Mouse (Mus musculus) embryonic facial prominence, embryonic 14.5 days (tissue): ENCODE measurements around the gene Calr3. TPM values are rescaled to one million over a fixed set of nuclear protein-coding genes. Genes with fewer than 3 reads are reported as not detected.

Experiments used
- ATAC-seq: fragments of 200-750 bp; cut with Nextera tagmentation; 2 replicates; pipeline ENCODE4 v1.8.0; 2017; ENCODE audit warnings: low read depth, moderate number of reproducible peaks, moderate TSS enrichment
- DNase-seq: peaks from one replicate; pipeline ENCODE4 v3.0.0-alpha.2; 2015; ENCODE audit warnings: low spot score
- H3K27ac ChIP-seq: fragments of 300-500 bp; sonication (generic); replicated peaks from 2 replicates; pipeline ENCODE4 v1.5.1; 2014; ENCODE audit warnings: low read depth, mild to moderate bottlenecking, low read length, moderate library complexity
- H3K27me3 ChIP-seq: fragments of 300-500 bp; sonication (generic); replicated peaks from 2 replicates; pipeline ENCODE4 v1.6.1; 2014; ENCODE audit warnings: low read length; ENCODE audit not compliant: control insufficient read depth, insufficient read depth
- H3K36me3 ChIP-seq: fragments of 300-500 bp; sonication (generic); 2 replicates; pipeline ENCODE4 v1.6.1; 2014; ENCODE audit warnings: low read length, mixed read lengths; ENCODE audit not compliant: control insufficient read depth, insufficient read depth
- H3K4me1 ChIP-seq: fragments of 300-500 bp; sonication (generic); 2 replicates; pipeline ENCODE4 v1.6.1; 2014; ENCODE audit warnings: antibody characterized with exemption, low read length; ENCODE audit not compliant: control insufficient read depth, insufficient read depth
- H3K4me2 ChIP-seq: fragments of 300-500 bp; sonication (generic); 2 replicates; pipeline ENCODE4 v1.6.1; 2014; ENCODE audit warnings: low read depth, mild to moderate bottlenecking, low read length, moderate library complexity, mixed read lengths
- H3K4me3 ChIP-seq: fragments of 300-500 bp; sonication (generic); 2 replicates; pipeline ENCODE4 v1.5.1; 2014; ENCODE audit warnings: low read depth, mild to moderate bottlenecking, low read length
- H3K9ac ChIP-seq: fragments of 300-500 bp; sonication (generic); 2 replicates; pipeline ENCODE4 v1.6.1; 2014; ENCODE audit warnings: low read depth, mild to moderate bottlenecking, low read length, moderate library complexity, mixed read lengths
- H3K9me3 ChIP-seq: fragments of 300-500 bp; sonication (generic); 2 replicates; pipeline ENCODE4 v1.6.1; 2016; ENCODE audit warnings: low read length; ENCODE audit not compliant: control insufficient read depth
- WGBS: fragments of 180-500 bp; shearing (Covaris S2); extraction: QIAGEN DNeasy Blood & Tissue Kit; methylation state at CpG from one replicate; pipeline ENCODE4 v1.1.7; 2014; 5-methylcytosine and 5-hydroxymethylcytosine counted together
- polyA plus RNA-seq: library from polyadenylated mRNA; unstranded; fragments of >200 nt; fragmentation: Nextera tagmentation; extraction: Ambion mirVana; gene quantifications from 2 replicates; pipeline ENCODE4 v1.2.1, GENCODE M21; 2014

Calr3 gene
- polyA plus RNA-seq, 1 experiment from 2014 or later: 1.7 TPM

DNA sequence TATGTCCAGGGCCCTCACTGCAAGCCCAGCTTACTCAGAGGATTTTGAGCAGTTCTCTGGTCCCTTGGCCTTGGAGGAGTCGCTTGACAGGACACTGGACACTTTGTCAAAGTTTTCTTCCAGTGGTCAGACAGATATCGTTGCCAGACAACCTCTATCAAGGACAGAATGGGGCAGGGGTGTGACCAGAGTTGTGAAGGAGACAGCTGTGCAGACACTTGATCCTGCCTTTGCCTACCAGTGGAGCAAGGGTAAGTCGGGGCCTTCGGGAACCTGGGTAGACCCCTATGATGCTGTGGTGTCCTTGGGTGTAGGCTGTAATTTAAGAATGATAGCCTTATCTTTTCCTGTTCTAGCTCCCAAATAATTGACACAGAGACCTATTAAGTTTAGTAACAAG is 11.6 kb upstream of the Calr3 start:
- H3K9ac ChIP-seq: no peak overlapping the region
- H3K27me3 ChIP-seq: no peaks in the 10 kb centered on the region
- H3K4me2 ChIP-seq: no peak overlapping the region
- no peaks in the 10 kb centered on the region for H3K4me1 ChIP-seq
- 0 out of 2 replicates have a peak, but pooled peaks cover 4% of the 10 kb centered on the region for H3K9me3 ChIP-seq
- no peak overlapping the region for H3K27ac ChIP-seq
- no peak for ATAC-seq
- WGBS: 91% methylated on average over 4 of the region's 4 CpGs
- H3K36me3 ChIP-seq: peaks cover 78% of the 10 kb centered on the region
- H3K4me3 ChIP-seq: no peak overlapping the region
- DNase-seq: no peak

DNA sequence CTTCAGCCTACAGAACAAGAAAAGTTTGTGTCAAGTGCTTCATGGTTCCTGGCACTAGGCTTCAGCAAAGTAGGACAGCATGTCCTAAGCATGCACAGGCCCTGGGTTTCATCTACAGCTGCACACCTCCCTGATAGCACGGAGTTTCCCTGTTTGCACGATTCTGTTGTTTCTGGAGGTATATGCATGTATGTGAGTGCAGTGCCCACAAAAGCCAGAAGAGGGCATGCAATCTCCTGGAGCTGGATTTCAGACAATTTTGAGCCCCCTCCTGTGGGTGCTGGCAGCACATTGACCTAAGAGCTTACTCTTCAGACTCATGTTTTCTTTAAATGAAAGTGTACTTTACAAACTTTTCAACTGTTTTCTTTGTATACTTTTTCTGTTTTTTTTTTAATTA is 10.2 kb upstream of the Calr3 start:
- no peak for DNase-seq
- no peak overlapping the region for H3K27ac ChIP-seq
- no peak for ATAC-seq
- no peak overlapping the region for H3K9ac ChIP-seq
- 0 out of 2 replicates have a peak, but pooled peaks cover 4% of the 10 kb centered on the region for H3K9me3 ChIP-seq
- 93% methylated on average over 2 of the region's 2 CpGs for WGBS
- no peak overlapping the region for H3K4me2 ChIP-seq
- peaks cover 78% of the 10 kb centered on the region for H3K36me3 ChIP-seq
- H3K4me3 ChIP-seq: no peak overlapping the region
- H3K27me3 ChIP-seq: no peaks in the 10 kb centered on the region
- no peaks in the 10 kb centered on the region for H3K4me1 ChIP-seq

DNA sequence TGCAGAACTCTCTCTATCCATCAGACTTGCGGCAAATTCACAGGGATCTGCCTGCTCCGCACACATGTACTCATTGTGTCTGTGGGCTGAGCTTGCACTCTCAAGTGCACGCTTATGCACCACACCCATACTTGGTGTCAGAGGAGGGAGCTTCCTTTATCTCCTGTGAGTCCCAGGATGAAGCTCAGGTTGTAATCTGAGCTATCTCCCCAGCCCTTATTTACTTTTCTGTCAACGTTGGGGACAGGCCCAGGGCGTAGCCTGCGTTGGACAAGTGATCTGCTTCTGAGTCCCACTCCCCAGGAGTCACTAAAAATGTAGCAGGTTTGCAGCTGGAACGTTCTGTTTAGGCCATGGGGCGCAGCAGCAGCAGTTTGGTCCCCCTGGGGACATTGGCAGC is 7.8 kb upstream of the Calr3 start:
- Histone ChIP-seq H3K4me1 (no peaks in the 10 kb centered on the region), H3K27me3 (no peaks in the 10 kb centered on the region), H3K4me3 (no peak overlapping the region), H3K9me3 (0 out of 2 replicates have a peak, but pooled peaks cover 8% of the 10 kb centered on the region), H3K4me2 (no peak overlapping the region), H3K9ac (no peak overlapping the region), H3K36me3 (peaks cover 76% of the 10 kb centered on the region), H3K27ac (no peak overlapping the region)
- WGBS: 80% methylated on average over 8 of the region's 8 CpGs
- no peak for DNase-seq
- no peak for ATAC-seq

DNA sequence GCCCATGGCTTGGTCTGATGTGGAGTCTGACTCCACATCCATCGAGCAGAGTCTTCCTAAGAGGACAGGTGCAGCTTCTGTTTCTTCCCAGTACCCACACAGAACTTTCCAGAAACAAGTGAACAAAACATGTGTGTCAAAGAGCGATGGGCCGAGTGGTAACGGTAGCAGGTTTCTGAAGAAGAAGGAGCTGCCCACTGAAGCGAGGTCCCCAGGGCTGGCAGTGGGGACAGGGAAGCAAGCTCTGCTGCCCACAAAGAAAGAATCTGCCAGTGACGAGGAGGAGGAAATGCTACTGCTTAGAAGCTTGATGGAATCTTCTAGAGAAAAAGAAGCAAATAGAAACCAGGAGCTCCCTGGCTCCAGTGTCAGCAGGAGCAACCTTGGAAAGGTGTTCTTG is 1.4 kb upstream of the Calr3 start:
- Histone ChIP-seq H3K4me2 (no peak overlapping the region), H3K4me3 (no peak overlapping the region), H3K9ac (no peak overlapping the region; the same call in 1 of the 2 replicates), H3K36me3 (peaks cover 22% of the 10 kb centered on the region), H3K4me1 (no peaks in the 10 kb centered on the region), H3K27me3 (no peaks in the 10 kb centered on the region), H3K27ac (no peak overlapping the region), H3K9me3 (0 out of 2 replicates have a peak, but pooled peaks cover 5% of the 10 kb centered on the region)
- no peak for DNase-seq
- ATAC-seq: no peak
- WGBS: 96% methylated on average over 6 of the region's 6 CpGs

DNA sequence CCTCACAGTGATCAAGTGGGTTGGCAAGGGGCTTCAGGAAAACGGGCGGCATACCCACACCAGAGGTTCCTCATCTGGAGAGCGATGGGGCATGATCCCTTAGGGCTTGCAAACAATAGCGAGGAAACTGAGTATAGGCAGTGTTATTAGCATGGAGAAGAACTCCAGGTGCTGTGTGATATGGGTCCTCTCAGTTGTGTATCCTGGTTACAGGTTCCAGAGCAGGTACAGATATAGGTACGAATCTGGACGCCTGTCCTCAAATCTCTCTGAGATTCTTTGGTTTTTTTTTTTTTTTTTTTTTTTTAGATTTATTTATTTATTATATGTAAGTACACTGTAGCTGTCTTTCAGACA is 302 bp upstream of the Calr3 start:
- Histone ChIP-seq H3K4me3 (peak overlapping the region; percentile 45), H3K4me1 (no peaks in the 10 kb centered on the region), H3K9me3 (0 out of 2 replicates have a peak, but pooled peaks cover 5% of the 10 kb centered on the region), H3K27ac (peak overlapping the region; percentile 22; the same call in 1 of the 2 replicates), H3K27me3 (no peaks in the 10 kb centered on the region), H3K9ac (peak overlapping the region; percentile 72), H3K4me2 (peak overlapping the region; percentile 83), H3K36me3 (peaks cover 11% of the 10 kb centered on the region)
- ATAC-seq (peak; percentile 45), DNase-seq (no peak)
- WGBS: 35% methylated on average over 6 of the region's 6 CpGs

DNA sequence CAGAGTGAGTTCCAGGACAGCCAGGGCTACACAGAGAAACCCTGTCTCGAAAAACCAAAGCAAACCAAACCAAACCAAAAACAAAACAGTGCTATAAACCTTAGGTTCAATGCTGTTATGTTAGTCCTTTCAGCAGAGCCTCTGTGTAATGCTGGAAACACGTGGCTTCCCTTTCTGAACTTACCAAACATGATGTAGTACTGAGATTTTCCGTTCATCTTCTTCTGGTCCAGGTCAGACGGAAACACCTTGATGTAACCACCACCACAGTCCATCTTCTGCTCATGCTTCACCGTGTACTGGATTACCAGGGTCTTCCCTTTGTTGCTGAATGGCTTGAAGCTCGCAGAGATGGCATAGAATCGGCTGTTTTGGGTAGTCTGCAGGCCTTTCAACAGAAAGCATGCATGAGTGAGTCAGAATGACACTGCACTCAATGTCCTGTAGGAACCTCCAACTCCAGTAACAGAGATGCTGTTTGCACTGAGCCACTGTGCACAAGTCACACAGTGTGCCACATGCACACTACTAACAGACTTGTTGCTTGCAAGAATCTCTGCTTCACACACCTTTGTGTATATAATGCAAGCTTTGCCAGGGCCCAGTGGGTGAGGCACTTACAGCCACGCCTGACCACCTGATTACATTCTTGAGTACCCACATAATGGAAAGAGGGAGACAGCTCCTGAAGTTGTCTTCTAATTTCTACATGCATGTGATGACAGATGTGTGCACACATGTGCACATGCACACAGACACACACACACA is 5.2 kb downstream of the Calr3 start:
- no peaks in the 10 kb centered on the region for H3K4me1 ChIP-seq
- no peak overlapping the region for H3K9ac ChIP-seq
- 77% methylated on average over 8 of the region's 8 CpGs for WGBS
- H3K4me2 ChIP-seq: no peak overlapping the region
- no peak for DNase-seq
- H3K27ac ChIP-seq: no peak overlapping the region
- no peaks in the 10 kb centered on the region for H3K9me3 ChIP-seq
- no peaks in the 10 kb centered on the region for H3K27me3 ChIP-seq
- H3K36me3 ChIP-seq: no peaks in the 10 kb centered on the region
- H3K4me3 ChIP-seq: no peak overlapping the region
- no peak for ATAC-seq

DNA sequence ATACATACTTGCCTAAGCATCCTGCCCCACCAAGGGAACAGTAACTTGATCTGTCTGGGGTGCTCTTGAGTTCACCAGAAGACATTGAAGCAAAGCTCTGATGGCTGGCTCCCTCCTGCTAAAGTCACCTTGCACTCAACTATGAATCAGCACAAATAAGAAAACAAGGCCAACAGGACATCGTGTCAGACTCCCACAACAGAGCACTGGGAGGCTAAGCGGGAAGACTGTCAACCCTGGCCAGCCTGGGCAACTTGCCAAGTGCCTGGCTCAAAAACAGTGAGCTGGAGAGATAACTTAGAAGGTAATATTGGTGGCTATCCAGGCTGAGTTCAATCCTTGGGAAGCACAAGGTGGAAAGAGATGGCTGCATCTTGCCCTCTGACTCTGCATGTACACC is 8.7 kb downstream of the Calr3 start:
- no peaks in the 10 kb centered on the region for H3K9me3 ChIP-seq
- H3K27ac ChIP-seq: no peak overlapping the region
- 44% methylated on average over 2 of the region's 2 CpGs for WGBS
- H3K4me1 ChIP-seq: no peaks in the 10 kb centered on the region
- H3K27me3 ChIP-seq: no peaks in the 10 kb centered on the region
- peak; percentile 3 for DNase-seq
- H3K36me3 ChIP-seq: no peaks in the 10 kb centered on the region
- no peak overlapping the region for H3K4me3 ChIP-seq
- no peak for ATAC-seq
- no peak overlapping the region for H3K9ac ChIP-seq
- H3K4me2 ChIP-seq: no peak overlapping the region

DNA sequence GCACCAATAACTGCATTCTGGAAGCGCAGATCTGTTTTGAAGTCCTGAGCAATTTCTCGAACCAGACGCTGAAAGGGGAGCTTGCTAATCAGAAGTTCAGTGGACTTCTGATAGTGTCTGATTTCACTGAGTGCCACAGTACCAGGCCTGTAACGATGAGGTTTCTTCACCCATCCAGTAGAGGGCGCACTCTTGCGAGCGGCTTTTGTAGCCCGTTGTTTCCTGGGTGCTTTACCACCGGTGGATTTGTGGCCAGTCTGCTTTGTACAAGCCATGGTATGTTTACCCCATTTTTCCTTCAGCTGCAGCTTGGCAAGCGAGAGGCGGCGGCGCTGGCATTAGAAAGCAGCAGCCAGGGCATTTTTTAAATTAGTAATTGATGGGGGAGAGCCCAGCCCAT is 14.0 kb downstream of the Calr3 start:
- Histone ChIP-seq H3K4me2 (no peak overlapping the region), H3K9ac (no peak overlapping the region), H3K27me3 (no peaks in the 10 kb centered on the region), H3K27ac (no peak overlapping the region), H3K36me3 (no peaks in the 10 kb centered on the region), H3K9me3 (no peaks in the 10 kb centered on the region), H3K4me3 (no peak overlapping the region), H3K4me1 (no peaks in the 10 kb centered on the region)
- WGBS: 52% methylated on average over 13 of the region's 13 CpGs
- no peak for ATAC-seq
- no peak for DNase-seq

DNA sequence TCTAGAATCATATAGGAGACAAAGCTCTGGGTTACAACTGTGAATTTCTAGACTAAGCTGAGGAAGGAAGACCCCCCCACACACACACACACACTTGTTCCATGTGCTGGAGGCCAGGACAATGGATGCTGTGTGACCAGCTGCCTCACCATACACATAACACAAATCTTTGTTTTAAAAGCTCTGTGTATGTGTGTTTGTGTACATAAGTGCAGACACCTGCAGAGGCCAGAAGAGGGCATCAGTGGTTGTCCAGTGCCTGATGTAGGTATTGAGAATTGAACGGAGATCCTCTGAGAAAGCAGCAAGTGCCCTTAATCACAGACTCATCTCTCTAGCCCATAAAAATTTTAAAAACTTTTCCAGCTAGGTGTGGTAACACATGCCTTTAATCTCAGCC is 20.7 kb downstream of the Calr3 start:
- DNase-seq: no peak
- H3K36me3 ChIP-seq: no peaks in the 10 kb centered on the region
- no peak for ATAC-seq
- H3K9ac ChIP-seq: no peak overlapping the region
- H3K4me2 ChIP-seq: peak overlapping the region; percentile 5; the same call in 1 of the 2 replicates
- no peaks in the 10 kb centered on the region for H3K9me3 ChIP-seq
- no peak overlapping the region for H3K4me3 ChIP-seq
- no peaks in the 10 kb centered on the region for H3K27me3 ChIP-seq
- no peak overlapping the region for H3K27ac ChIP-seq
- WGBS: 71% methylated on average over 1 of the region's 1 CpGs
- H3K4me1 ChIP-seq: peaks cover 10% of the 10 kb centered on the region
